Mouse (Mus musculus) cerebellum, adult 2 months (tissue): ENCODE results near the gene Tbc1d8b.

Experiments
- CTCF ChIP-seq: fragments of 200-500 bp; IDR thresholded peaks from 2 replicates; pipeline ENCODE4 v1.5.1; 2011; ENCODE audit warnings: low read depth, mild to moderate bottlenecking, control low read depth, low read length, moderate library complexity, borderline replicate concordance; ENCODE audit not compliant: insufficient read depth
- POLR2A ChIP-seq: fragments of 200-500 bp; IDR thresholded peaks from 2 replicates; pipeline ENCODE4 v1.6.1; 2011; ENCODE audit warnings: low read length, control low read depth, borderline replicate concordance; ENCODE audit not compliant: insufficient read depth

DNA sequence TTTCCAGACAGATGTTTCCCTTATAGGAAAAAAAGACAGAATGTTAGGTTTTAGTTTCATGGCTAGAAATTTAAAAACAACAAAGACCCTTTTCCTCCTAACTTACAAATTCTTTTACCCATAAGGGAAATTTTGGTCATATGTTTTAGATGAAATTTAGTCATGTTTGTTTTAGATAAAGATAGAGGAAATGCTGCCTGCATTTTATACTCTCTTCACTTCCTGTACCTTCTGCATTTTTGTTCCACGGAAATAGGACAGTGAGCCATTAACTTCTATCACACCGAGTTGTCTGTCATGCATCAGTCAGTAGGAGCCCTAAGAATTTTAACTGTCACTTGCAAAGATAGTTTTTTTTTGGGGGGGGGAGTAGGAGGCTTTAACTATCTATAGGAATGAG is 45.1 kb upstream of the Tbc1d8b start:
- TF ChIP-seq CTCF (no peak), POLR2A (no peak)
